Mouse (Mus musculus): ENCODE data around the gene Mthfd1.

DNA sequence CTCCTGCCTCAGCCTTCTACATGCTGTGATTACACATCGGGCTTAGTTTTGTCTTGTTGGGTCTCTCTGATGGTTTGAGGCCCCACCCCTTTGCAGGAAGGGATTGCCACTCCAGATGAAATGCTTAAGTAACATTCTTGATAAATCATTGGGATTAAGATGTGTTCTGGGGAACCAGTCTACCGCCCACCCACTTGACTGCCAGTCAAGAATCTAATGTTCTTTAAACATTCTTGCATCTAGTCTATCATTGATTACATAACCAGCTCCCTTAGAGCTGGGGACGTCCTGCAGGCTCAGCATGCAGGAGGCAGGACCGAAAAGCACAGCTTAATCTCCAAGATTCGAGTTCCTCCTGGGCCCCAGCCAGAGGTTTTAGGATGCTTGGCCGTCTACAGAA lies 23.1 kb downstream of the Mthfd1 start:
- TF ChIP-seq GATA1 (IDR thresholded peaks at IDR 0.05; ENCODE audit: borderline replicate concordance, low read length) (no peak), FLI1 (IDR thresholded peaks at IDR 0.05; ENCODE audit: low read length) (no peak)

Data from megakaryocyte, embryonic 14.5 days (primary cell).